Mouse (Mus musculus) liver, adult 2 months (tissue): ENCODE data around the gene Tenm3.

Experiments
- CTCF ChIP-seq: fragments of 200-500 bp; IDR thresholded peaks from 2 replicates; pipeline ENCODE4 v1.5.1; 2011; ENCODE audit warnings: low read depth, low read length, control low read depth
- POLR2A ChIP-seq: fragments of 200-500 bp; IDR thresholded peaks from 2 replicates; pipeline ENCODE4 v1.6.1; 2011; ENCODE audit warnings: low read length, control low read depth; ENCODE audit not compliant: insufficient read depth; ENCODE audit errors: extremely low read depth

GRCm38 (mm10) chr8:48450397-48451246 lies 393.1 kb downstream of the Tenm3 start:
- TF ChIP-seq CTCF (no peak), POLR2A (no peak)
